In genomic region chr1:171262594-171263130, GRCm38 (mm10) we compare ENCODE assay signal across 8 mouse cellular contexts. TPM values are rescaled to one million over a fixed set of nuclear protein-coding genes. Genes with fewer than 3 reads are reported as not detected.
DNase-seq lines count a peak whose midpoint lies in the region; ATAC-seq and TF ChIP-seq lines count a peak whose summit lies in the region.

No protein-coding gene starts in this region.

- H3K36me3 ChIP-seq in embryonic facial prominence, embryonic 15.5 days = peaks cover 19% of the 10 kb centered on the region
- no peaks in the 10 kb centered on the region for H3K36me3 ChIP-seq in heart, embryonic 11.5 days (ENCODE audit: control insufficient read depth, insufficient read depth, low read length)
- peaks cover 7% of the 10 kb centered on the region for H3K36me3 ChIP-seq in kidney, embryonic 14.5 days (ENCODE audit: control insufficient read depth, insufficient read depth, low read length)
- peaks cover 22% of the 10 kb centered on the region for H3K36me3 ChIP-seq in limb, embryonic 15.5 days
- no peaks in the 10 kb centered on the region for H3K36me3 ChIP-seq in midbrain, postnatal 0 days (ENCODE audit: insufficient read depth, low read length)

- peak; percentile 88 for ATAC-seq in embryonic facial prominence, embryonic 15.5 days (ENCODE audit: insufficient number of reproducible peaks, low FRiP score, low TSS enrichment, low read depth)
- peak; percentile 51 for ATAC-seq in heart, embryonic 11.5 days (replicated peaks; ENCODE audit: insufficient number of reproducible peaks, low FRiP score, low TSS enrichment)
- peak; percentile 79 for ATAC-seq in kidney, embryonic 14.5 days (ENCODE audit: low FRiP score, low TSS enrichment)
- ATAC-seq in limb, embryonic 15.5 days (ENCODE audit: insufficient number of reproducible peaks, low FRiP score, low TSS enrichment, low read depth) = peak; percentile 76
- peak; percentile 79 for ATAC-seq in midbrain, postnatal 0 days (ENCODE audit: low FRiP score)

- peak overlapping the region; percentile 7; the same call in 1 of the 2 replicates for H3K9ac ChIP-seq in embryonic facial prominence, embryonic 15.5 days
- peak overlapping the region; percentile 68 for H3K9ac ChIP-seq in heart, embryonic 11.5 days (ENCODE audit: low read depth, low read length)
- peak overlapping the region; percentile 44; the same call in 1 of the 2 replicates for H3K9ac ChIP-seq in kidney, embryonic 14.5 days (ENCODE audit: low read depth, low read length)
- no peak overlapping the region for H3K9ac ChIP-seq in limb, embryonic 15.5 days
- peak overlapping the region; percentile 30 for H3K9ac ChIP-seq in midbrain, postnatal 0 days (replicated peaks; ENCODE audit: low read length, poor library complexity, severe bottlenecking)

- peak overlapping the region; percentile 25 for H3K4me3 ChIP-seq in embryonic facial prominence, embryonic 15.5 days (replicated peaks)
- peak overlapping the region; percentile 36 for H3K4me3 ChIP-seq in heart, embryonic 11.5 days (ENCODE audit: low read depth, low read length)
- H3K4me3 ChIP-seq in kidney, embryonic 14.5 days (ENCODE audit: low read length) = peak overlapping the region; percentile 16
- peak overlapping the region; percentile 25 for H3K4me3 ChIP-seq in limb, embryonic 15.5 days
- H3K4me3 ChIP-seq in midbrain, postnatal 0 days (ENCODE audit: low read depth, low read length) = peak overlapping the region; percentile 28

- peak overlapping the region; percentile 46 for H3K4me2 ChIP-seq in embryonic facial prominence, embryonic 15.5 days (replicated peaks)
- peak overlapping the region; percentile 62 for H3K4me2 ChIP-seq in heart, embryonic 11.5 days
- peak overlapping the region; percentile 38; the same call in 1 of the 2 replicates for H3K4me2 ChIP-seq in kidney, embryonic 14.5 days (replicated peaks; ENCODE audit: low read depth, low read length)
- peak overlapping the region; percentile 47 for H3K4me2 ChIP-seq in limb, embryonic 15.5 days
- peak overlapping the region; percentile 51 for H3K4me2 ChIP-seq in midbrain, postnatal 0 days (ENCODE audit: low read depth, low read length, poor library complexity, severe bottlenecking)

- peaks cover 17% of the 10 kb centered on the region for H3K4me1 ChIP-seq in embryonic facial prominence, embryonic 15.5 days
- H3K4me1 ChIP-seq in heart, embryonic 11.5 days (ENCODE audit: control insufficient read depth, insufficient read depth, low read length) = peaks cover 6% of the 10 kb centered on the region; the same call in 1 of the 2 replicates
- H3K4me1 ChIP-seq in kidney, embryonic 14.5 days (ENCODE audit: control insufficient read depth, insufficient read depth, low read length) = peaks cover 11% of the 10 kb centered on the region; the same call in 1 of the 2 replicates
- peaks cover 19% of the 10 kb centered on the region for H3K4me1 ChIP-seq in limb, embryonic 15.5 days
- peaks cover 5% of the 10 kb centered on the region; the same call in 1 of the 2 replicates for H3K4me1 ChIP-seq in midbrain, postnatal 0 days (ENCODE audit: insufficient read depth, low read length)

- WGBS in embryonic facial prominence, embryonic 15.5 days = 2% methylated on average over 8 of the region's 8 CpGs
- 4% methylated on average over 8 of the region's 8 CpGs for WGBS in heart, embryonic 11.5 days (ENCODE audit: insufficient replicate concordance)
- WGBS in kidney, embryonic 14.5 days = 9% methylated on average over 8 of the region's 8 CpGs
- WGBS in limb, embryonic 15.5 days = 2% methylated on average over 8 of the region's 8 CpGs
- WGBS in midbrain, postnatal 0 days = 1% methylated on average over 8 of the region's 8 CpGs

- no peaks in the 10 kb centered on the region for H3K27me3 ChIP-seq in embryonic facial prominence, embryonic 15.5 days
- no peaks in the 10 kb centered on the region for H3K27me3 ChIP-seq in heart, embryonic 11.5 days (ENCODE audit: control insufficient read depth, insufficient read depth, low read length)
- no peaks in the 10 kb centered on the region for H3K27me3 ChIP-seq in kidney, embryonic 14.5 days (ENCODE audit: control insufficient read depth, insufficient read depth, low read length)
- no peaks in the 10 kb centered on the region for H3K27me3 ChIP-seq in limb, embryonic 15.5 days
- no peaks in the 10 kb centered on the region for H3K27me3 ChIP-seq in midbrain, postnatal 0 days (ENCODE audit: insufficient read depth, low read length)

- TF ChIP-seq CTCF in midbrain, postnatal 0 days (IDR thresholded peaks at IDR 0.05) = no peak

- peak; percentile 74 to 86 for DNase-seq in left cerebral cortex, adult 18-20 months (ENCODE audit: low spot score in 2 of 2)
- DNase-seq in left cerebral cortex, adult 11 months (ENCODE audit: low spot score) = no peak
- peak; percentile 85 for DNase-seq in midbrain, postnatal 0 days (ENCODE audit: low spot score)
- DNase-seq in natural killer cell, adult 2 months (ENCODE audit: low spot score in 2 of 2) = no peak

- H3K27ac ChIP-seq in embryonic facial prominence, embryonic 15.5 days (replicated peaks) = peak overlapping the region; percentile 91
- H3K27ac ChIP-seq in heart, embryonic 11.5 days (ENCODE audit: low read depth, low read length) = peak overlapping the region; percentile 46
- H3K27ac ChIP-seq in kidney, embryonic 14.5 days (ENCODE audit: low read depth, low read length) = peak overlapping the region; percentile 93
- peak overlapping the region; percentile 91 for H3K27ac ChIP-seq in limb, embryonic 15.5 days
- peak overlapping the region; percentile 73 for H3K27ac ChIP-seq in midbrain, postnatal 0 days (ENCODE audit: low read depth, low read length)

- H3K9me3 ChIP-seq in embryonic facial prominence, embryonic 15.5 days (replicated peaks) = no peaks in the 10 kb centered on the region
- H3K9me3 ChIP-seq in heart, embryonic 11.5 days (replicated peaks; ENCODE audit: control insufficient read depth, low read length) = no peaks in the 10 kb centered on the region
- H3K9me3 ChIP-seq in kidney, embryonic 14.5 days (ENCODE audit: control insufficient read depth, low read length) = no peaks in the 10 kb centered on the region
- H3K9me3 ChIP-seq in limb, embryonic 15.5 days = no peaks in the 10 kb centered on the region
- no peaks in the 10 kb centered on the region for H3K9me3 ChIP-seq in midbrain, postnatal 0 days (ENCODE audit: low read length)

RNA-seq across cellular contexts. Expression of gene B4galt3, which starts 7.5 kb away (rescaled TPM):
- total RNA-seq in left cerebral cortex, adult 18-20 months (2021) = 10 to 100 TPM; 64.3 to 71.8 TPM
- polyA plus RNA-seq in embryonic facial prominence, embryonic 15.5 days (2015; fragmentation: Nextera tagmentation; extraction: Ambion mirVana) = 75.5 and 86.7 TPM in 2 replicates
- 48.4 and 49.4 TPM in 2 replicates for polyA plus RNA-seq in heart, embryonic 11.5 days (2014; fragmentation: Nextera tagmentation; extraction: Ambion mirVana)
- polyA plus RNA-seq in kidney, embryonic 14.5 days (2014; fragmentation: Nextera tagmentation; extraction: Ambion mirVana) = 69.9 and 79.2 TPM in 2 replicates
- polyA plus RNA-seq in limb, embryonic 15.5 days (2015; fragmentation: Nextera tagmentation; extraction: Ambion mirVana) = 63.2 and 69.1 TPM in 2 replicates
- total RNA-seq in midbrain, postnatal 0 days (2014; rRNA removed) = 77.0 and 94.9 TPM in 2 replicates
- polyA plus RNA-seq in midbrain, postnatal 0 days (2015; fragmentation: Nextera tagmentation; extraction: Ambion mirVana) = 109 and 110 TPM in 2 replicates

RNA-seq across cellular contexts. Expression of gene Ndufs2, which starts 11.5 kb away (rescaled TPM):
- 100 to 1,000 TPM; 280 to 286 TPM for total RNA-seq in left cerebral cortex, adult 18-20 months (2021)
- polyA plus RNA-seq in embryonic facial prominence, embryonic 15.5 days (2015; fragmentation: Nextera tagmentation; extraction: Ambion mirVana) = 217 and 248 TPM in 2 replicates
- 446 and 471 TPM in 2 replicates for polyA plus RNA-seq in heart, embryonic 11.5 days (2014; fragmentation: Nextera tagmentation; extraction: Ambion mirVana)
- 229 and 293 TPM in 2 replicates for polyA plus RNA-seq in kidney, embryonic 14.5 days (2014; fragmentation: Nextera tagmentation; extraction: Ambion mirVana)
- 217 and 252 TPM in 2 replicates for polyA plus RNA-seq in limb, embryonic 15.5 days (2015; fragmentation: Nextera tagmentation; extraction: Ambion mirVana)
- 224 and 230 TPM in 2 replicates for total RNA-seq in midbrain, postnatal 0 days (2014; rRNA removed)
- 221 and 244 TPM in 2 replicates for polyA plus RNA-seq in midbrain, postnatal 0 days (2015; fragmentation: Nextera tagmentation; extraction: Ambion mirVana)

RNA-seq across cellular contexts. Expression of gene Adamts4, which starts 12.4 kb away (rescaled TPM):
- total RNA-seq in left cerebral cortex, adult 18-20 months (2021) = 1 to 10 TPM; 5.9 to 8.9 TPM
- polyA plus RNA-seq in embryonic facial prominence, embryonic 15.5 days (2015; fragmentation: Nextera tagmentation; extraction: Ambion mirVana) = 26.0 and 26.6 TPM in 2 replicates
- 1.5 and 1.7 TPM in 2 replicates for polyA plus RNA-seq in heart, embryonic 11.5 days (2014; fragmentation: Nextera tagmentation; extraction: Ambion mirVana)
- 4.1 and 6.9 TPM in 2 replicates for polyA plus RNA-seq in kidney, embryonic 14.5 days (2014; fragmentation: Nextera tagmentation; extraction: Ambion mirVana)
- polyA plus RNA-seq in limb, embryonic 15.5 days (2015; fragmentation: Nextera tagmentation; extraction: Ambion mirVana) = 17.6 and 19.4 TPM in 2 replicates
- 5.2 and 8.2 TPM in 2 replicates for total RNA-seq in midbrain, postnatal 0 days (2014; rRNA removed)
- polyA plus RNA-seq in midbrain, postnatal 0 days (2015; fragmentation: Nextera tagmentation; extraction: Ambion mirVana) = 3.4 and 4.2 TPM in 2 replicates

RNA-seq across cellular contexts. Expression of gene Ppox, which starts 18.3 kb away (rescaled TPM):
- total RNA-seq in left cerebral cortex, adult 18-20 months (2021) = 10 to 100 TPM; 26.9 to 27.8 TPM
- 56.9 and 58.2 TPM in 2 replicates for polyA plus RNA-seq in embryonic facial prominence, embryonic 15.5 days (2015; fragmentation: Nextera tagmentation; extraction: Ambion mirVana)
- polyA plus RNA-seq in heart, embryonic 11.5 days (2014; fragmentation: Nextera tagmentation; extraction: Ambion mirVana) = 59.9 and 60.7 TPM in 2 replicates
- 43.7 and 58.1 TPM in 2 replicates for polyA plus RNA-seq in kidney, embryonic 14.5 days (2014; fragmentation: Nextera tagmentation; extraction: Ambion mirVana)
- polyA plus RNA-seq in limb, embryonic 15.5 days (2015; fragmentation: Nextera tagmentation; extraction: Ambion mirVana) = 44.7 and 49.5 TPM in 2 replicates
- total RNA-seq in midbrain, postnatal 0 days (2014; rRNA removed) = 36.5 and 45.9 TPM in 2 replicates
- polyA plus RNA-seq in midbrain, postnatal 0 days (2015; fragmentation: Nextera tagmentation; extraction: Ambion mirVana) = 31.3 and 32.6 TPM in 2 replicates

RNA-seq across cellular contexts. Expression of gene Usp21, which starts 25.1 kb away (rescaled TPM):
- 10 to 100 TPM; 54.5 to 63.0 TPM for total RNA-seq in left cerebral cortex, adult 18-20 months (2021)
- polyA plus RNA-seq in embryonic facial prominence, embryonic 15.5 days (2015; fragmentation: Nextera tagmentation; extraction: Ambion mirVana) = 85.1 and 91.1 TPM in 2 replicates
- polyA plus RNA-seq in heart, embryonic 11.5 days (2014; fragmentation: Nextera tagmentation; extraction: Ambion mirVana) = 51.2 TPM in 2 replicates
- polyA plus RNA-seq in kidney, embryonic 14.5 days (2014; fragmentation: Nextera tagmentation; extraction: Ambion mirVana) = 74.4 and 87.9 TPM in 2 replicates
- 81.5 and 83.1 TPM in 2 replicates for polyA plus RNA-seq in limb, embryonic 15.5 days (2015; fragmentation: Nextera tagmentation; extraction: Ambion mirVana)
- total RNA-seq in midbrain, postnatal 0 days (2014; rRNA removed) = 59.5 and 65.9 TPM in 2 replicates
- 81.0 and 82.6 TPM in 2 replicates for polyA plus RNA-seq in midbrain, postnatal 0 days (2015; fragmentation: Nextera tagmentation; extraction: Ambion mirVana)

Comparison
In these comparisons a context has a peak if more than half of its experiments do, and no peak if none do; other contexts are left out.
1. DNase-seq: peak in left cerebral cortex, adult 18-20 months (2 of 2) and midbrain, postnatal 0 days (single experiment); none in left cerebral cortex, adult 11 months (single experiment) and natural killer cell, adult 2 months (0 of 2).
2. Peak in every context shown above with its lines, with median percentiles within 50 percentile points of each other: ATAC-seq, H3K27ac ChIP-seq, H3K4me2 ChIP-seq and H3K4me3 ChIP-seq.